In the genomic region with DNA sequence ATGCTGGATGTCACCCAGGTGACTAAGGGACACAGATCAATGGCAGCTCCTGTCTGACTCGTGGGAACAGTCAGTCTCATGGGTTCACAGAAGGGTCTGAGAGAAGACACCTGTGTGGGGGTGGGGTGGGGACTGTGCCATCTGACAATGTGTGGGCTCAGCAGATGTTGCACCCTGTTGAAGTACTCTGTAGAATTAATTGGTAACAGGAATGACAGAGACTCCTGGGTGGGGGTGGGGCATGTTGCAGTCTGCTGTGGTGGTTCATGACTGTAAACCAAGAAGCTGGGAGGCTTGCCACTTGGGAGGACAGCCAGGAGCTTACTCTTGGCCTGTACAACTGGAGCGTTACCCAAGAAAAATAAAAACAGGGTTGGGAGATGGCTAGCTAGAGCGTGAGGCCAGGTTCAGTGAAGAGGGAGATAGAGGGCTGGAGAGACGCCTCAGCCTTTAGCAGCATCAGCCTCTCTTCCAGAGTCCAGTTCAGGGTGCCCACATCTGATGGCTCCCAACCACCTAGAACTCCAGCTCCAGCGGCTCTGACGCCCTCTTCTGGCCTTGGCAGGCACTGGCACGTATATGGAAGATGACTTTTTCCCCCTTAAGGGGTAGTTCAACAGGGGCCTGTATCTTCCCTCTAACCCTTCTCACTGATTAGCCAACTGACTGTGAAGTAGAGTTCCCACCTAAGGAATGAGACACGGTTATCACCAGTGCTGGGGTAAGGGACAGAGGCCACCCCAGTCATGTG, we compare ENCODE assay signal across 9 mouse cellular contexts. TPM values are rescaled to one million over a fixed set of nuclear protein-coding genes. Genes with fewer than 3 reads are reported as not detected.
DNase-seq lines count a peak whose midpoint lies in the region; ATAC-seq lines count a peak whose summit lies in the region.
"Had no signal": no experiment of that assay in that cellular context is flagged by ENCODE, and none has a peak within 500 bp of the region (broad histone marks: within the 10 kb centered on the region; RNA-seq: fewer than 3 reads in every experiment).

No protein-coding gene starts in this region.

- WGBS in hindbrain, embryonic 15.5 days = 58% methylated on average over 8 of the region's 8 CpGs
- WGBS in hindbrain, embryonic 13.5 days = 57% methylated on average over 8 of the region's 8 CpGs

- no peak overlapping the region for H3K9ac ChIP-seq in hindbrain, embryonic 15.5 days
- H3K9ac ChIP-seq in hindbrain, embryonic 13.5 days = no peak overlapping the region
- H3K9ac ChIP-seq: neural tube, embryonic 12.5 days had no signal

- H3K27ac ChIP-seq in hindbrain, embryonic 15.5 days (replicated peaks) = no peak overlapping the region
- H3K27ac ChIP-seq in hindbrain, embryonic 13.5 days = no peak overlapping the region
- H3K27ac ChIP-seq: neural tube, embryonic 12.5 days had no signal

- peak; percentile 63; the same call in 1 of the 2 replicates for ATAC-seq in hindbrain, embryonic 15.5 days (ENCODE audit: low FRiP score, low read depth)
- no peak for ATAC-seq in hindbrain, embryonic 13.5 days (ENCODE audit: low FRiP score)
- ATAC-seq in megakaryocyte-erythroid progenitor cell, adult 5-6 weeks (replicated peaks; ENCODE audit: low FRiP score, low TSS enrichment, poor library complexity, severe bottlenecking) = peak; percentile 39; the same call in 1 of the 2 replicates

- no peak overlapping the region for H3K4me3 ChIP-seq in hindbrain, embryonic 15.5 days
- no peak overlapping the region for H3K4me3 ChIP-seq in hindbrain, embryonic 13.5 days
- H3K4me3 ChIP-seq: neural tube, embryonic 12.5 days had no signal

- H3K4me1 ChIP-seq in hindbrain, embryonic 15.5 days (replicated peaks) = 0 out of 2 replicates have a peak, but pooled peaks cover 5% of the 10 kb centered on the region
- peaks cover 15% of the 10 kb centered on the region; the same call in 1 of the 2 replicates for H3K4me1 ChIP-seq in hindbrain, embryonic 13.5 days (replicated peaks)

- no peaks in the 10 kb centered on the region for H3K36me3 ChIP-seq in hindbrain, embryonic 15.5 days
- no peaks in the 10 kb centered on the region for H3K36me3 ChIP-seq in hindbrain, embryonic 13.5 days
- H3K36me3 ChIP-seq: neural tube, embryonic 12.5 days had no signal

- no peaks in the 10 kb centered on the region for H3K27me3 ChIP-seq in hindbrain, embryonic 15.5 days
- peaks cover 19% of the 10 kb centered on the region; the same call in 1 of the 2 replicates for H3K27me3 ChIP-seq in hindbrain, embryonic 13.5 days

- H3K4me2 ChIP-seq in hindbrain, embryonic 15.5 days = no peak overlapping the region
- no peak overlapping the region for H3K4me2 ChIP-seq in hindbrain, embryonic 13.5 days
- H3K4me2 ChIP-seq: neural tube, embryonic 12.5 days had no signal

- H3K9me3 ChIP-seq in hindbrain, embryonic 15.5 days = no peaks in the 10 kb centered on the region
- H3K9me3 ChIP-seq in hindbrain, embryonic 13.5 days = no peaks in the 10 kb centered on the region
- H3K9me3 ChIP-seq: neural tube, embryonic 12.5 days had no signal

- peak; percentile 94 for DNase-seq in Muller cell, postnatal 12 days (ENCODE audit: inconsistent ontology term)
- DNase-seq in gastrocnemius, postnatal 25 days = peak; percentile 86
- DNase-seq in kidney, postnatal 10 days = peak; percentile 81
- no peak for DNase-seq in embryo, embryonic 10.5 days (ENCODE audit: low spot score)
- no peak for DNase-seq in MN1 (ENCODE audit: low spot score)

RNA-seq across cellular contexts. Expression of a gene that starts 10.6 kb away (rescaled TPM):
- 3.1 and 3.4 TPM in 2 replicates for polyA plus RNA-seq in hindbrain, embryonic 15.5 days (2015; fragmentation: Nextera tagmentation; extraction: Ambion mirVana)
- polyA plus RNA-seq in hindbrain, embryonic 13.5 days (2015; fragmentation: Nextera tagmentation; extraction: Ambion mirVana) = 1.7 and 2.0 TPM in 2 replicates
- total RNA-seq in gastrocnemius, postnatal 25 days (2021) = under 1 TPM; 0.38 to 0.72 TPM
- not detected in 2 replicates for total RNA-seq in megakaryocyte-erythroid progenitor cell, adult 5-6 weeks (2014; fragmentation: Nextera tagmentation)
- not detected in 2 replicates for total RNA-seq in megakaryocyte-erythroid progenitor cell, adult 5-6 weeks (2017)

RNA-seq across cellular contexts. Expression of a gene that starts 32.8 kb away (rescaled TPM):
- 0.49 and 1.6 TPM in 2 replicates for polyA plus RNA-seq in hindbrain, embryonic 15.5 days (2015; fragmentation: Nextera tagmentation; extraction: Ambion mirVana)
- 1.6 and 1.8 TPM in 2 replicates for polyA plus RNA-seq in hindbrain, embryonic 13.5 days (2015; fragmentation: Nextera tagmentation; extraction: Ambion mirVana)
- 10 to 100 TPM; 34.8 to 40.4 TPM for total RNA-seq in gastrocnemius, postnatal 25 days (2021)
- total RNA-seq in megakaryocyte-erythroid progenitor cell, adult 5-6 weeks (2014; fragmentation: Nextera tagmentation) = 163 and 178 TPM in 2 replicates
- 102 and 149 TPM in 2 replicates for total RNA-seq in megakaryocyte-erythroid progenitor cell, adult 5-6 weeks (2017)

RNA-seq across cellular contexts. Expression of a gene that starts 58.3 kb away (rescaled TPM):
- polyA plus RNA-seq in hindbrain, embryonic 15.5 days (2015; fragmentation: Nextera tagmentation; extraction: Ambion mirVana) = 2.2 and 2.9 TPM in 2 replicates
- polyA plus RNA-seq in hindbrain, embryonic 13.5 days (2015; fragmentation: Nextera tagmentation; extraction: Ambion mirVana) = 2.0 and 2.1 TPM in 2 replicates
- 1 to 10 TPM; 3.0 to 4.2 TPM for total RNA-seq in gastrocnemius, postnatal 25 days (2021)
- total RNA-seq in megakaryocyte-erythroid progenitor cell, adult 5-6 weeks (2014; fragmentation: Nextera tagmentation) = 0.27 TPM in 1 of 2 replicates, not detected in the other
- not detected in 2 replicates for total RNA-seq in megakaryocyte-erythroid progenitor cell, adult 5-6 weeks (2017)

Comparison
In these comparisons a context has a peak if more than half of its experiments do, and no peak if none do; other contexts are left out.
1. DNase-seq: peak in Muller cell, postnatal 12 days (single experiment), gastrocnemius, postnatal 25 days (single experiment) and kidney, postnatal 10 days (single experiment); none in embryo, embryonic 10.5 days (single experiment) and MN1 (single experiment).